Mouse (Mus musculus): Measurements from ENCODE around the gene Kl. TPM values are rescaled to one million over a fixed set of nuclear protein-coding genes. Genes with fewer than 3 reads are reported as not detected.

Gene Kl
- total and polyA plus RNA-seq, 3 experiments = 0.16 TPM; not detected in 2

GRCm38 (mm10) chr5:150952669-150953521 lies 488 bp downstream of the Kl start:
- peak overlapping the region; percentile 15; the same call in 1 of the 2 replicates for H3K4me3 ChIP-seq (ENCODE audit: low read depth, low read length)

GRCm38 (mm10) chr5:150954791-150955190 lies 2.4 kb downstream of the Kl start:
- H3K4me1 ChIP-seq (ENCODE audit: insufficient read depth, low read depth, low read length) = no peaks in the 10 kb centered on the region
- DNase-seq (ENCODE audit: low spot score) (no peak), ATAC-seq (ENCODE audit: extremely low read depth, insufficient number of reproducible peaks, low FRiP score, poor library complexity, severe bottlenecking) (no peak)
- no peaks in the 10 kb centered on the region for H3K36me3 ChIP-seq (replicated peaks)
- H3K9me3 ChIP-seq (replicated peaks) = peaks cover 46% of the 10 kb centered on the region
- H3K4me3 ChIP-seq (ENCODE audit: low read depth, low read length) = no peak overlapping the region
- H3K27me3 ChIP-seq (ENCODE audit: insufficient read depth, low read length) = no peaks in the 10 kb centered on the region
- TF ChIP-seq CTCF (IDR thresholded peaks at IDR 0.05; ENCODE audit: low read depth, low read length) (no peak), GATA2 (IDR thresholded peaks at IDR 0.05; ENCODE audit: borderline replicate concordance, low read depth, low read length) (no peak), TAL1 (conservative IDR thresholded peaks at IDR 0.05; ENCODE audit: low read depth, low read length) (no peak), GATA1 (IDR thresholded peaks at IDR 0.05; ENCODE audit: borderline replicate concordance, low read length) (no peak), POLR2AphosphoS5 (IDR thresholded peaks at IDR 0.05; ENCODE audit: insufficient replicate concordance, low read depth, low read length) (no peak)

More at GRCm38 (mm10) chr5:150952669-150953521, 488 bp downstream of the Kl start:
- DNase-seq (ENCODE audit: low spot score) (no peak), ATAC-seq (ENCODE audit: extremely low read depth, insufficient number of reproducible peaks, low FRiP score, poor library complexity, severe bottlenecking) (no peak)
- H3K4me1 ChIP-seq (ENCODE audit: insufficient read depth, low read depth, low read length) = no peaks in the 10 kb centered on the region
- H3K9me3 ChIP-seq (replicated peaks) = peaks cover 49% of the 10 kb centered on the region
- H3K27me3 ChIP-seq (ENCODE audit: insufficient read depth, low read length) = no peaks in the 10 kb centered on the region
- no peak for TF ChIP-seq POLR2AphosphoS5 (IDR thresholded peaks at IDR 0.05; ENCODE audit: insufficient replicate concordance, low read depth, low read length)
- TF ChIP-seq GATA2 (IDR thresholded peaks at IDR 0.05; ENCODE audit: borderline replicate concordance, low read depth, low read length) = no peak
- no peak for TF ChIP-seq TAL1 (conservative IDR thresholded peaks at IDR 0.05; ENCODE audit: low read depth, low read length)
- no peak for TF ChIP-seq CTCF (IDR thresholded peaks at IDR 0.05; ENCODE audit: low read depth, low read length)
- no peak for TF ChIP-seq GATA1 (IDR thresholded peaks at IDR 0.05; ENCODE audit: borderline replicate concordance, low read length)
- H3K36me3 ChIP-seq (replicated peaks) = no peaks in the 10 kb centered on the region

GRCm38 (mm10) chr5:150959861-150960260 lies 7.5 kb downstream of the Kl start:
- ATAC-seq (ENCODE audit: extremely low read depth, insufficient number of reproducible peaks, low FRiP score, poor library complexity, severe bottlenecking) (no peak), DNase-seq (ENCODE audit: low spot score) (no peak)
- H3K4me1 ChIP-seq (ENCODE audit: insufficient read depth, low read depth, low read length) = no peaks in the 10 kb centered on the region
- TF ChIP-seq POLR2AphosphoS5 (IDR thresholded peaks at IDR 0.05; ENCODE audit: insufficient replicate concordance, low read depth, low read length) (no peak), CTCF (IDR thresholded peaks at IDR 0.05; ENCODE audit: low read depth, low read length) (no peak), GATA1 (IDR thresholded peaks at IDR 0.05; ENCODE audit: borderline replicate concordance, low read length) (no peak), GATA2 (IDR thresholded peaks at IDR 0.05; ENCODE audit: borderline replicate concordance, low read depth, low read length) (no peak), TAL1 (conservative IDR thresholded peaks at IDR 0.05; ENCODE audit: low read depth, low read length) (no peak)
- no peaks in the 10 kb centered on the region for H3K36me3 ChIP-seq (replicated peaks)
- H3K4me3 ChIP-seq (ENCODE audit: low read depth, low read length) = no peak overlapping the region
- H3K9me3 ChIP-seq (replicated peaks) = peaks cover 20% of the 10 kb centered on the region
- no peaks in the 10 kb centered on the region for H3K27me3 ChIP-seq (ENCODE audit: insufficient read depth, low read length)

- no peak for TF ChIP-seq GATA2 (IDR thresholded peaks at IDR 0.05; ENCODE audit: borderline replicate concordance, low read depth, low read length)
- TF ChIP-seq CTCF (IDR thresholded peaks at IDR 0.05; ENCODE audit: low read depth, low read length) = no peak
- TF ChIP-seq GATA1 (IDR thresholded peaks at IDR 0.05; ENCODE audit: borderline replicate concordance, low read length) = no peak
- H3K4me3 ChIP-seq (ENCODE audit: low read depth, low read length) = no peak overlapping the region
- ATAC-seq (ENCODE audit: extremely low read depth, insufficient number of reproducible peaks, low FRiP score, poor library complexity, severe bottlenecking) (no peak), DNase-seq (ENCODE audit: low spot score) (no peak)
- H3K4me1 ChIP-seq (ENCODE audit: insufficient read depth, low read depth, low read length) = no peaks in the 10 kb centered on the region
- H3K36me3 ChIP-seq (replicated peaks) = no peaks in the 10 kb centered on the region
- no peaks in the 10 kb centered on the region for H3K27me3 ChIP-seq (ENCODE audit: insufficient read depth, low read length)
- H3K9me3 ChIP-seq (replicated peaks) = peaks cover 12% of the 10 kb centered on the region
Measured at GRCm38 (mm10) chr5:150961615-150962014, 9.2 kb downstream of the Kl start.

- no peak for ATAC-seq (ENCODE audit: extremely low read depth, insufficient number of reproducible peaks, low FRiP score, poor library complexity, severe bottlenecking)
Measured at GRCm38 (mm10) chr5:150962756-150963155, 10.3 kb downstream of the Kl start.

GRCm38 (mm10) chr5:150967925-150968324 lies 15.5 kb downstream of the Kl start:
- Histone ChIP-seq H3K4me3 (ENCODE audit: low read depth, low read length) (no peak overlapping the region), H3K4me1 (ENCODE audit: insufficient read depth, low read depth, low read length) (no peaks in the 10 kb centered on the region), H3K27me3 (ENCODE audit: insufficient read depth, low read length) (no peaks in the 10 kb centered on the region), H3K36me3 (replicated peaks) (no peaks in the 10 kb centered on the region), H3K9me3 (replicated peaks) (peaks cover 21% of the 10 kb centered on the region)
- ATAC-seq (ENCODE audit: extremely low read depth, insufficient number of reproducible peaks, low FRiP score, poor library complexity, severe bottlenecking) (no peak), DNase-seq (ENCODE audit: low spot score) (no peak)
- TF ChIP-seq TAL1 (conservative IDR thresholded peaks at IDR 0.05; ENCODE audit: low read depth, low read length) = no peak
- TF ChIP-seq GATA2 (IDR thresholded peaks at IDR 0.05; ENCODE audit: borderline replicate concordance, low read depth, low read length) = no peak
- no peak for TF ChIP-seq GATA1 (IDR thresholded peaks at IDR 0.05; ENCODE audit: borderline replicate concordance, low read length)
- no peak for TF ChIP-seq POLR2AphosphoS5 (IDR thresholded peaks at IDR 0.05; ENCODE audit: insufficient replicate concordance, low read depth, low read length)
- no peak for TF ChIP-seq CTCF (IDR thresholded peaks at IDR 0.05; ENCODE audit: low read depth, low read length)

More at GRCm38 (mm10) chr5:150962756-150963155, 10.3 kb downstream of the Kl start:
- no peaks in the 10 kb centered on the region for H3K4me1 ChIP-seq (ENCODE audit: insufficient read depth, low read depth, low read length)
- H3K9me3 ChIP-seq (replicated peaks) = peaks cover 9% of the 10 kb centered on the region
- no peak for DNase-seq (ENCODE audit: low spot score)
- no peaks in the 10 kb centered on the region for H3K27me3 ChIP-seq (ENCODE audit: insufficient read depth, low read length)
- TF ChIP-seq CTCF (IDR thresholded peaks at IDR 0.05; ENCODE audit: low read depth, low read length) (no peak), GATA2 (IDR thresholded peaks at IDR 0.05; ENCODE audit: borderline replicate concordance, low read depth, low read length) (no peak), POLR2AphosphoS5 (IDR thresholded peaks at IDR 0.05; ENCODE audit: insufficient replicate concordance, low read depth, low read length) (no peak)
- H3K36me3 ChIP-seq (replicated peaks) = no peaks in the 10 kb centered on the region
- no peak overlapping the region for H3K4me3 ChIP-seq (ENCODE audit: low read depth, low read length)

Measured in G1E (cell line).